Mouse (Mus musculus): ENCODE measurements around the gene Slc35b2. TPM values are rescaled to one million over a fixed set of nuclear protein-coding genes. Genes with fewer than 3 reads are reported as not detected.

Gene Slc35b2
- 73.7 and 83.1 TPM in 2 replicates for polyA plus RNA-seq (2012; ENCODE audit: insufficient read depth, insufficient read length, missing spikeins)

DNA sequence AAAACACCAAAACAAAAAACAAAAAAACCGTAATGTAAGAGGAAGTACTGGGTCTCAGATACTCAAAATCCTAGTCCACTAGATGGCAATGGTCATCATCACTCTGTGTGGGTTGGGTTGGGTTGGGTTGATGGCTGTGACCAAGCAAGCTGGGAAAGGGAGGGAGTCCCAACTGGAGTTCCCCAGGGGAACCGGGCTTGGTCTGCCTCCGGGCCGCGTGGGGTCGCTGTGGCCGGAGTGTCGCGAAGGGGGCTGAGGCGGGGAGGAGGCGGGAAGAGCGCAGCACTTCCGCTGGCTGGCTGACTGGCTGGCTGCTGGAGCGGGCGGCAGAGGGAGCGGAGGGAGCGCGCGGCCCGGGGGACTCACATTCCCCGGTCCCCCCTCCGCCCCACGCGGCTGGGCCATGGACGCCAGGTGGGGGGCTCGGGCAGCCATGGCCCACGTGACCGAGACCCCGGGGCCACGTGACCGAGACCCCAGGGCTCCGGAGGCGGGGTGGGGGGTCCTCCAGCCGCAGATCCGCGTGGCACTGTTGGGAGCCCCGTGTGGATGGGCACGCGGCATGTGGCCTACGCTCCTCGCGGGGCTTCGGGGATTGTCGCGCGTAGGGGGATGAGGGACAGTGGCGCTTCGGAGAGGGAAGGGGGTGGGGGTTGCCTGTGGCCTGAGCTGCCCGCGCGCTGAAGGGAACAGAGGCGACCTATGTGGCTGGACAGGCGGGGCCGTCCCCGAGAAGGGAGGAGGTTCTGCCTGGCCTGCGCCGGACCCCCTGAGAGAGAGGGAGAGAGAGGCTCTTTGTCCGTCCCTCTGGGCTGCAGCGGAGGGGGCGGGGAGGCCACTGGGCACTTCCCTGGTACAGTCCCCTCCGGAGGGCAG is at the start of gene Slc35b2:
Slc35b2 (plus strand) TSS at position 220 of the 876 bp plus-strand sequence.
- H3K27ac ChIP-seq (ENCODE audit: insufficient read depth, low read depth, low read length): peak within 1 kb of the TSS; percentile 70
- H3K4me3 ChIP-seq (ENCODE audit: insufficient read depth, low read length): peak within 1 kb of the TSS; percentile 82
- TF ChIP-seq CTCF (IDR thresholded peaks at IDR 0.05; ENCODE audit: low read depth, low read length): 0 out of 2 replicates have a peak, but pooled peaks have one; percentile 12
- no peak for TF ChIP-seq POLR2A (IDR thresholded peaks at IDR 0.05; ENCODE audit: borderline replicate concordance, low read depth, low read length)
- peaks cover 17% of the 10 kb centered on the region for H3K4me1 ChIP-seq (ENCODE audit: control insufficient read depth, insufficient read depth, low read length)

DNA sequence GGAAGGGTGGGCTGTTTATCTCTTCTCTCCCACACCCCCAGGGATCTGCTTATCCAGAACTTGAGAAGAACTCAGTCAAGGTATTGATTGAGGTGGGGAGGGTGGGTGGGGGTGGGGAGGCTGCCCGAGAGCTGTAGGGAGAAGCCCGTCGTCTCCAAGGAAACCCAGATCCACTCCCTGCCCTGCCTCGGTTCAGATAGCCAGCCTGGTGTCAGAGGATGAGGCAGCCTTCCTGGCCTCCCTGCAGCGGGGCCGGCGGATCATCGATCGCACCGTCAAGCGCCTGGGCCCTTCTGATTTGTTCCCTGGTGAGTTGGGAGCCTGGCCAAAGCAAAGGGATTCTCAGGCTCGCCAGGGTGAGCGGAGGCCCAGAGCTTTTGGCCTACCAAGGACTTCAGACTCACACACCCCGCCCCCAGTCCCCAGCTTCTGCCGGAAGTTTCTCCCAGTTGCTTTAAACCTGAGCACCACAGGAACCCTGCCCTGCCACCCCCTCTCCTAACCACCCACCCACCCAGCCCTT is 48.4 kb upstream of the Slc35b2 start:
- Histone ChIP-seq H3K27ac (ENCODE audit: insufficient read depth, low read depth, low read length) (no peak overlapping the region), H3K4me1 (ENCODE audit: control insufficient read depth, insufficient read depth, low read length) (no peaks in the 10 kb centered on the region), H3K4me3 (ENCODE audit: insufficient read depth, low read length) (no peak overlapping the region)
- TF ChIP-seq POLR2A (IDR thresholded peaks at IDR 0.05; ENCODE audit: borderline replicate concordance, low read depth, low read length): no peak

- Histone ChIP-seq H3K4me3 (ENCODE audit: insufficient read depth, low read length) (no peak overlapping the region), H3K27ac (ENCODE audit: insufficient read depth, low read depth, low read length) (no peak overlapping the region)
- TF ChIP-seq CTCF (IDR thresholded peaks at IDR 0.05; ENCODE audit: low read depth, low read length) (no peak), POLR2A (IDR thresholded peaks at IDR 0.05; ENCODE audit: borderline replicate concordance, low read depth, low read length) (no peak)
Measured at GRCm38 (mm10) chr17:45515806-45516205, 47.9 kb upstream of the Slc35b2 start.

GRCm38 (mm10) chr17:45516488-45516887 is 47.2 kb upstream of the Slc35b2 start:
- H3K27ac ChIP-seq (ENCODE audit: insufficient read depth, low read depth, low read length): no peak overlapping the region
- H3K4me3 ChIP-seq (ENCODE audit: insufficient read depth, low read length): no peak overlapping the region
- TF ChIP-seq POLR2A (IDR thresholded peaks at IDR 0.05; ENCODE audit: borderline replicate concordance, low read depth, low read length): no peak
- peak; percentile 71 for TF ChIP-seq CTCF (IDR thresholded peaks at IDR 0.05; ENCODE audit: low read depth, low read length)

More at GRCm38 (mm10) chr17:45515806-45516205, 47.9 kb upstream of the Slc35b2 start:
- H3K4me1 ChIP-seq (ENCODE audit: control insufficient read depth, insufficient read depth, low read length): no peaks in the 10 kb centered on the region

GRCm38 (mm10) chr17:45517135-45517534 is 46.5 kb upstream of the Slc35b2 start:
- Histone ChIP-seq H3K4me3 (ENCODE audit: insufficient read depth, low read length) (no peak overlapping the region), H3K27ac (ENCODE audit: insufficient read depth, low read depth, low read length) (no peak overlapping the region), H3K4me1 (ENCODE audit: control insufficient read depth, insufficient read depth, low read length) (no peaks in the 10 kb centered on the region)
- TF ChIP-seq POLR2A (IDR thresholded peaks at IDR 0.05; ENCODE audit: borderline replicate concordance, low read depth, low read length) (no peak), CTCF (IDR thresholded peaks at IDR 0.05; ENCODE audit: low read depth, low read length) (no peak)

More at GRCm38 (mm10) chr17:45516488-45516887, 47.2 kb upstream of the Slc35b2 start:
- no peaks in the 10 kb centered on the region for H3K4me1 ChIP-seq (ENCODE audit: control insufficient read depth, insufficient read depth, low read length)

- H3K4me3 ChIP-seq (ENCODE audit: insufficient read depth, low read length): no peak overlapping the region
- H3K4me1 ChIP-seq (ENCODE audit: control insufficient read depth, insufficient read depth, low read length): no peaks in the 10 kb centered on the region
- TF ChIP-seq CTCF (IDR thresholded peaks at IDR 0.05; ENCODE audit: low read depth, low read length): no peak
- no peak for TF ChIP-seq POLR2A (IDR thresholded peaks at IDR 0.05; ENCODE audit: borderline replicate concordance, low read depth, low read length)
- H3K27ac ChIP-seq (ENCODE audit: insufficient read depth, low read depth, low read length): no peak overlapping the region
Measured at GRCm38 (mm10) chr17:45517549-45518215, 46.0 kb upstream of the Slc35b2 start.

GRCm38 (mm10) chr17:45518766-45519475 is 44.8 kb upstream of the Slc35b2 start:
- Histone ChIP-seq H3K4me1 (ENCODE audit: control insufficient read depth, insufficient read depth, low read length) (no peaks in the 10 kb centered on the region), H3K27ac (ENCODE audit: insufficient read depth, low read depth, low read length) (no peak overlapping the region), H3K4me3 (ENCODE audit: insufficient read depth, low read length) (no peak overlapping the region)
- no peak for TF ChIP-seq CTCF (IDR thresholded peaks at IDR 0.05; ENCODE audit: low read depth, low read length)
- TF ChIP-seq POLR2A (IDR thresholded peaks at IDR 0.05; ENCODE audit: borderline replicate concordance, low read depth, low read length): no peak

GRCm38 (mm10) chr17:45520136-45520535 is 43.5 kb upstream of the Slc35b2 start:
- no peak overlapping the region for H3K4me3 ChIP-seq (ENCODE audit: insufficient read depth, low read length)
- no peak for TF ChIP-seq POLR2A (IDR thresholded peaks at IDR 0.05; ENCODE audit: borderline replicate concordance, low read depth, low read length)
- no peak for TF ChIP-seq CTCF (IDR thresholded peaks at IDR 0.05; ENCODE audit: low read depth, low read length)
- no peak overlapping the region for H3K27ac ChIP-seq (ENCODE audit: insufficient read depth, low read depth, low read length)
- no peaks in the 10 kb centered on the region for H3K4me1 ChIP-seq (ENCODE audit: control insufficient read depth, insufficient read depth, low read length)

GRCm38 (mm10) chr17:45523263-45523662 is 40.4 kb upstream of the Slc35b2 start, which contains the start of gene Tcte1:
TSS of gene Tcte1 (plus strand) at chr17:45523434.
- no peak within 1 kb of the TSS for H3K4me3 ChIP-seq (ENCODE audit: insufficient read depth, low read length)
- H3K27ac ChIP-seq (ENCODE audit: insufficient read depth, low read depth, low read length): no peak within 1 kb of the TSS
- no peak for TF ChIP-seq CTCF (IDR thresholded peaks at IDR 0.05; ENCODE audit: low read depth, low read length)
- no peaks in the 10 kb centered on the region for H3K4me1 ChIP-seq (ENCODE audit: control insufficient read depth, insufficient read depth, low read length)

Measured in bone marrow macrophage, adult 2 months (primary cell).